Mouse (Mus musculus) midbrain, embryonic 11.5 days (tissue): Measurements from ENCODE around the gene Cnr2. TPM values are rescaled to one million over a fixed set of nuclear protein-coding genes. Genes with fewer than 3 reads are reported as not detected.

Experiments
- ATAC-seq: fragments of 200-750 bp; cut with Nextera tagmentation; 2 replicates; pipeline ENCODE4 v1.8.0; 2017; ENCODE audit warnings: moderate TSS enrichment, moderate library complexity; ENCODE audit not compliant: low FRiP score
- DNase-seq: peaks from one replicate; pipeline ENCODE4 v3.0.0; 2015; ENCODE audit warnings: low spot score; ENCODE audit errors: missing footprints
- H3K27ac ChIP-seq: fragments of 300-500 bp; sonication (generic); 2 replicates; pipeline ENCODE4 v1.5.1; 2014; ENCODE audit warnings: low read depth, low read length
- H3K27me3 ChIP-seq: fragments of 300-500 bp; sonication (generic); 2 replicates; pipeline ENCODE4 v1.6.1; 2014; ENCODE audit warnings: mild to moderate bottlenecking, low read length, moderate library complexity, mixed read lengths; ENCODE audit not compliant: control insufficient read depth, insufficient read depth
- H3K36me3 ChIP-seq: fragments of 300-500 bp; sonication (generic); 2 replicates; pipeline ENCODE4 v1.6.1; 2014; ENCODE audit warnings: mild to moderate bottlenecking, low read length, moderate library complexity, mixed read lengths; ENCODE audit not compliant: control insufficient read depth, insufficient read depth
- H3K4me1 ChIP-seq: fragments of 300-500 bp; sonication (generic); 2 replicates; pipeline ENCODE4 v1.6.1; 2014; ENCODE audit warnings: low read length; ENCODE audit not compliant: control insufficient read depth, insufficient read depth
- H3K4me2 ChIP-seq: fragments of 300-500 bp; sonication (generic); 2 replicates; pipeline ENCODE4 v1.6.1; 2014; ENCODE audit warnings: mild to moderate bottlenecking, moderate library complexity
- H3K4me3 ChIP-seq: fragments of 300-500 bp; sonication (generic); 2 replicates; pipeline ENCODE4 v1.5.1; 2014; ENCODE audit warnings: low read depth, low read length
- H3K9ac ChIP-seq: fragments of 300-500 bp; sonication (generic); 2 replicates; pipeline ENCODE4 v1.6.1; 2014; ENCODE audit warnings: low read length
- H3K9me3 ChIP-seq: fragments of 300-500 bp; sonication (generic); 2 replicates; pipeline ENCODE4 v1.6.1; 2016; ENCODE audit warnings: low read length; ENCODE audit not compliant: control insufficient read depth
- WGBS: fragments of 180-500 bp; shearing (Covaris S2); extraction: QIAGEN DNeasy Blood & Tissue Kit; methylation state at CpG from one replicate; pipeline ENCODE4 v1.1.7; 2014; 5-methylcytosine and 5-hydroxymethylcytosine counted together
- polyA plus RNA-seq: library from polyadenylated mRNA; unstranded; fragments of >200 nt; fragmentation: Nextera tagmentation; extraction: Ambion mirVana; gene quantifications from 2 replicates; pipeline ENCODE4 v1.2.1, GENCODE M21; 2014

The Cnr2 gene
- polyA plus RNA-seq, 1 experiment from 2014 or later: 0.63 TPM

DNA sequence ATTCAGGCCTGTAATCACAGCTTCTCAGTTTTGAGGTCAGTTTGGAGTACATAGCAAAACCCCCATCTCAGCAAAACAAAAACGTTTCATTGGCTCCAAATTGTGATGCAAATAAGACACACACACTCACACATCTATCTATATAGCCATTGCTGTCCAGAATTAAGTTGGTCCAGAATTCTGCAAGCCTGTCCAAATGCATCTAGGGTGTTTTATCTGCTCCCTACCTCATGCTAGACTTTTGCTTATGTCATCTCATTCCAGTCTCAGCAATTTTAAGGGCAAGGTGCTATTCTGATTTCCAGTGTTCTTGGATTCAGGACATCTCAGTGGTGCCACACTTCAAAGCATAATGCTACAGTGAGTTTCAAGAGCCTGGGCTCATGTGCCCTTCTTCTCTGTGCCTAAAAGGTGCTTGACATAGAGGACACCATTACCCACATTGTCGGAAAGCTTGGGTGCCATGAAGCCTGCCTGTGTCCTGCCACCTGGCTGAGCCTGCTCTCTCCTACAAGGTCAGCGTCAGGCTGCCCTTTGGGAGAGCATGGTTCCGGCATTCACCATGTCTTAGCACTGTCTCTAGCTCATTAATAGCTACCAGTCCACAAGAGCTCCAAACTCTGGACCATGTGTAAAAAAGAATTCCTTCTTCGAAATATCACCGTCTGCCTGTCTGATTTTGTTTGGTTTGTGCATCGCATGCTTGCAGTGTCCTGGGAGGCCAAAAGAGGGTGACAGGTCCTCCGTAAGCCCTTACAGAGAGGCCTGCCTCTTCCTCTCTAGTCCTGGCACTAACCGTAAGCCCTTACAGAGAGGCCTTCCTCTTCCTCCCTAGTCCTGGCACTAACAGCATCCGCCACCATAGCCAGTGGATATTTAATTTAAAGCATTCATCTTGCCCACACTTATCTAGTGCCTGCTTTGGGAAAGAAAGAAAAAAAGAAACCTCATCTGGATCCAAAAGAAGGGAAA, 20.3 kb upstream of the Cnr2 start:
- peak overlapping the region; percentile 98 for H3K27ac ChIP-seq
- H3K9me3 ChIP-seq: no peaks in the 10 kb centered on the region
- no peak for ATAC-seq
- no peak for DNase-seq
- peak overlapping the region; percentile 73 for H3K9ac ChIP-seq
- H3K4me2 ChIP-seq: peak overlapping the region; percentile 75; the same call in 1 of the 2 replicates
- H3K27me3 ChIP-seq: no peaks in the 10 kb centered on the region
- H3K36me3 ChIP-seq: 0 out of 2 replicates have a peak, but pooled peaks cover 2% of the 10 kb centered on the region
- H3K4me3 ChIP-seq: no peak overlapping the region
- H3K4me1 ChIP-seq: peaks cover 44% of the 10 kb centered on the region
- 76% methylated on average over 10 of the region's 10 CpGs for WGBS

GRCm38 (mm10) chr4:135875546-135875945, 19.6 kb upstream of the Cnr2 start:
- Histone ChIP-seq H3K9me3 (no peaks in the 10 kb centered on the region), H3K4me3 (no peak overlapping the region), H3K27ac (no peak overlapping the region), H3K36me3 (0 out of 2 replicates have a peak, but pooled peaks cover 2% of the 10 kb centered on the region), H3K4me1 (peaks cover 42% of the 10 kb centered on the region), H3K9ac (no peak overlapping the region), H3K4me2 (no peak overlapping the region; the same call in 1 of the 2 replicates), H3K27me3 (no peaks in the 10 kb centered on the region)
- DNase-seq (no peak), ATAC-seq (no peak)
- 28% methylated on average over 7 of the region's 7 CpGs for WGBS

DNA sequence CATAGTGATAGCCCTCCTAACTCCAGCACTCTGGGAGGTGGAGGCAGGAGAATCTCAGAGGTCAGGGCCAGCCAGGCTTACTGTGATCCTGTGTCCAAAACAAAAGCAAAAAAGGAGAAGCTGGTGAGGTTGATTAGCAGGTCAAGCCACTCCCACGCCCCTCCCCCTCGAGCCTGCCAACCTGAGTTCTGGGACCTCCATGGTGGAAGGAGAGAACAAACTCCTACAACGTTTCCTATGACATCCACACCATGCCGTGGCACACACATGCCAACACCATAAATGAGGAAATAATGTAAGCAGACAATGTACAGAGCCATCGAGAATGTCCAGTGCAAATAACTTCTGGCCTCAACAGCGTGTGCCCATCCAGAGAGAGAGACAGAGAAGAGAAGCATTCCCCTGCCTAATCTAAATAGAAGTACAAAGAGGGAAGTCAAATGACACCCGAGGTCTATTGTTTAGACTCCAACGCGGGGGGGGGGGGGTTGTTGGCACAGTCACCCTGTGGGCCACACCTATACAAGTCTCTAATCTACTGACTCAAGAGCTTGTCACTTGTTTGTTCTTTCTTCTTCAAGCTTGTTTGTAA, 19.1 kb upstream of the Cnr2 start:
- Histone ChIP-seq H3K4me3 (no peak overlapping the region), H3K9ac (peak overlapping the region; percentile 33; the same call in 1 of the 2 replicates)

GRCm38 (mm10) chr4:135876583-135877020, 18.6 kb upstream of the Cnr2 start:
- Histone ChIP-seq H3K4me2 (peak overlapping the region; percentile 37), H3K27me3 (no peaks in the 10 kb centered on the region), H3K9me3 (no peaks in the 10 kb centered on the region), H3K4me1 (peaks cover 37% of the 10 kb centered on the region), H3K27ac (no peak overlapping the region; the same call in 1 of the 2 replicates), H3K36me3 (no peaks in the 10 kb centered on the region), H3K4me3 (no peak overlapping the region), H3K9ac (peak overlapping the region; percentile 33; the same call in 1 of the 2 replicates)
- 5% methylated on average over 16 of the region's 16 CpGs for WGBS
- ATAC-seq (no peak), DNase-seq (peak; percentile 91)

More for the DNA sequence above, 19.1 kb upstream of the Cnr2 start:
- 5% methylated on average over 9 of the region's 9 CpGs for whole genome bisulfite sequencing
- H3K4me1 ChIP-seq: peaks cover 40% of the 10 kb centered on the region
- H3K27ac ChIP-seq: no peak overlapping the region; the same call in 1 of the 2 replicates
- no peaks in the 10 kb centered on the region for H3K27me3 ChIP-seq
- H3K36me3 ChIP-seq: 0 out of 2 replicates have a peak, but pooled peaks cover 2% of the 10 kb centered on the region
- no peaks in the 10 kb centered on the region for H3K9me3 ChIP-seq
- ATAC-seq (no peak), DNase-seq (no peak)
- H3K4me2 ChIP-seq: peak overlapping the region; percentile 37

- Histone ChIP-seq H3K4me3 (no peak overlapping the region), H3K9ac (no peak overlapping the region), H3K27me3 (no peaks in the 10 kb centered on the region), H3K4me1 (peaks cover 30% of the 10 kb centered on the region), H3K4me2 (no peak overlapping the region), H3K9me3 (no peaks in the 10 kb centered on the region), H3K27ac (no peak overlapping the region), H3K36me3 (no peaks in the 10 kb centered on the region)
- ATAC-seq: no peak
- DNase-seq: no peak
- WGBS: 70% methylated on average over 2 of the region's 2 CpGs
Observed at GRCm38 (mm10) chr4:135877742-135878141, 17.5 kb upstream of the Cnr2 start.

GRCm38 (mm10) chr4:135879021-135879420, 16.2 kb upstream of the Cnr2 start:
- DNase-seq: no peak

GRCm38 (mm10) chr4:135880018-135880417, 15.2 kb upstream of the Cnr2 start:
- H3K4me3 ChIP-seq: no peak overlapping the region
- H3K9ac ChIP-seq: no peak overlapping the region
- no peaks in the 10 kb centered on the region for H3K27me3 ChIP-seq
- no peak overlapping the region for H3K4me2 ChIP-seq
- peaks cover 19% of the 10 kb centered on the region for H3K4me1 ChIP-seq
- H3K9me3 ChIP-seq: no peaks in the 10 kb centered on the region
- DNase-seq: no peak
- no peaks in the 10 kb centered on the region for H3K36me3 ChIP-seq
- WGBS: 86% methylated on average over 6 of the region's 6 CpGs
- no peak overlapping the region for H3K27ac ChIP-seq
- no peak for ATAC-seq

More at GRCm38 (mm10) chr4:135879021-135879420, 16.2 kb upstream of the Cnr2 start:
- Histone ChIP-seq H3K27me3 (no peaks in the 10 kb centered on the region), H3K4me1 (peaks cover 29% of the 10 kb centered on the region), H3K9me3 (no peaks in the 10 kb centered on the region), H3K4me2 (no peak overlapping the region), H3K36me3 (no peaks in the 10 kb centered on the region), H3K4me3 (no peak overlapping the region), H3K27ac (no peak overlapping the region), H3K9ac (no peak overlapping the region)
- 84% methylated on average over 6 of the region's 6 CpGs for WGBS
- ATAC-seq: no peak

DNA sequence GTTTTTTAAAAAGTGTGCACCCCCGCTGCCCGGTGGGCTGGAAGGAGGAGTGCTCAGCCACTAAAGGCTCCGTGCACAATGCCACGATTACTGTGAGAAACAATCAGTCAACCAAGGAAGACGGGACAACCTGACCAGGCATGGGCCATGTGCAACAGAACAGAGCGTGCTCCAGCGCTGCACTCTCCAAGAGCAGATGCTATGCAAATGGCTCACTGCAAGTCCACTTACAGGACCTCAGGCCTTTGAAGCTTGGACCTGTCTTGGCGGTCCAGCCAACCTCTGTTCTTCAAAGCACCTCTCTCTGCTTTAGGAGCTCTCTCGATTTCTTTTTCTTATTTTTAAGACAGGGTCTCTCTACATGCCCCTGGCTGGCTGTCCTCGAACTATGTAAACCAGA, 14.6 kb upstream of the Cnr2 start:
- Histone ChIP-seq H3K9me3 (no peaks in the 10 kb centered on the region), H3K4me2 (no peak overlapping the region), H3K27me3 (no peaks in the 10 kb centered on the region), H3K36me3 (no peaks in the 10 kb centered on the region), H3K9ac (no peak overlapping the region), H3K4me1 (peaks cover 15% of the 10 kb centered on the region), H3K4me3 (no peak overlapping the region), H3K27ac (no peak overlapping the region)
- DNase-seq (no peak), ATAC-seq (no peak)
- 86% methylated on average over 10 of the region's 10 CpGs for WGBS

GRCm38 (mm10) chr4:135882023-135882422, 13.2 kb upstream of the Cnr2 start:
- no peak for DNase-seq
- H3K4me2 ChIP-seq: no peak overlapping the region

More at GRCm38 (mm10) chr4:135882023-135882422, 13.2 kb upstream of the Cnr2 start:
- no peaks in the 10 kb centered on the region for H3K27me3 ChIP-seq
- ATAC-seq: no peak
- no peak overlapping the region for H3K4me3 ChIP-seq
- no peak overlapping the region for H3K9ac ChIP-seq
- H3K4me1 ChIP-seq: 0 out of 2 replicates have a peak, but pooled peaks cover under 1% of the 10 kb centered on the region
- H3K9me3 ChIP-seq: no peaks in the 10 kb centered on the region
- H3K36me3 ChIP-seq: no peaks in the 10 kb centered on the region
- no peak overlapping the region for H3K27ac ChIP-seq
- 80% methylated on average over 6 of the region's 6 CpGs for WGBS
